Mouse (Mus musculus) embryonic facial prominence, embryonic 14.5 days (tissue): Measurements from ENCODE around the gene Ptrh2. TPM values are rescaled to one million over a fixed set of nuclear protein-coding genes. Genes with fewer than 3 reads are reported as not detected.

ENCODE experiments used
- ATAC-seq: fragments of 200-750 bp; cut with Nextera tagmentation; 2 replicates; pipeline ENCODE4 v1.8.0; 2017; ENCODE audit warnings: low read depth, moderate number of reproducible peaks, moderate TSS enrichment
- DNase-seq: peaks from one replicate; pipeline ENCODE4 v3.0.0-alpha.2; 2015; ENCODE audit warnings: low spot score
- H3K27ac ChIP-seq: fragments of 300-500 bp; sonication (generic); replicated peaks from 2 replicates; pipeline ENCODE4 v1.5.1; 2014; ENCODE audit warnings: low read depth, mild to moderate bottlenecking, low read length, moderate library complexity
- H3K27me3 ChIP-seq: fragments of 300-500 bp; sonication (generic); replicated peaks from 2 replicates; pipeline ENCODE4 v1.6.1; 2014; ENCODE audit warnings: low read length; ENCODE audit not compliant: control insufficient read depth, insufficient read depth
- H3K36me3 ChIP-seq: fragments of 300-500 bp; sonication (generic); 2 replicates; pipeline ENCODE4 v1.6.1; 2014; ENCODE audit warnings: low read length, mixed read lengths; ENCODE audit not compliant: control insufficient read depth, insufficient read depth
- H3K4me1 ChIP-seq: fragments of 300-500 bp; sonication (generic); 2 replicates; pipeline ENCODE4 v1.6.1; 2014; ENCODE audit warnings: antibody characterized with exemption, low read length; ENCODE audit not compliant: control insufficient read depth, insufficient read depth
- H3K4me2 ChIP-seq: fragments of 300-500 bp; sonication (generic); 2 replicates; pipeline ENCODE4 v1.6.1; 2014; ENCODE audit warnings: low read depth, mild to moderate bottlenecking, low read length, moderate library complexity, mixed read lengths
- H3K4me3 ChIP-seq: fragments of 300-500 bp; sonication (generic); 2 replicates; pipeline ENCODE4 v1.5.1; 2014; ENCODE audit warnings: low read depth, mild to moderate bottlenecking, low read length
- H3K9ac ChIP-seq: fragments of 300-500 bp; sonication (generic); 2 replicates; pipeline ENCODE4 v1.6.1; 2014; ENCODE audit warnings: low read depth, mild to moderate bottlenecking, low read length, moderate library complexity, mixed read lengths
- H3K9me3 ChIP-seq: fragments of 300-500 bp; sonication (generic); 2 replicates; pipeline ENCODE4 v1.6.1; 2016; ENCODE audit warnings: low read length; ENCODE audit not compliant: control insufficient read depth
- WGBS: fragments of 180-500 bp; shearing (Covaris S2); extraction: QIAGEN DNeasy Blood & Tissue Kit; methylation state at CpG from one replicate; pipeline ENCODE4 v1.1.7; 2014; 5-methylcytosine and 5-hydroxymethylcytosine counted together
- polyA plus RNA-seq: library from polyadenylated mRNA; unstranded; fragments of >200 nt; fragmentation: Nextera tagmentation; extraction: Ambion mirVana; gene quantifications from 2 replicates; pipeline ENCODE4 v1.2.1, GENCODE M21; 2014

Gene Ptrh2
- polyA plus RNA-seq: 25.9 and 26.9 TPM in 2 replicates

DNA sequence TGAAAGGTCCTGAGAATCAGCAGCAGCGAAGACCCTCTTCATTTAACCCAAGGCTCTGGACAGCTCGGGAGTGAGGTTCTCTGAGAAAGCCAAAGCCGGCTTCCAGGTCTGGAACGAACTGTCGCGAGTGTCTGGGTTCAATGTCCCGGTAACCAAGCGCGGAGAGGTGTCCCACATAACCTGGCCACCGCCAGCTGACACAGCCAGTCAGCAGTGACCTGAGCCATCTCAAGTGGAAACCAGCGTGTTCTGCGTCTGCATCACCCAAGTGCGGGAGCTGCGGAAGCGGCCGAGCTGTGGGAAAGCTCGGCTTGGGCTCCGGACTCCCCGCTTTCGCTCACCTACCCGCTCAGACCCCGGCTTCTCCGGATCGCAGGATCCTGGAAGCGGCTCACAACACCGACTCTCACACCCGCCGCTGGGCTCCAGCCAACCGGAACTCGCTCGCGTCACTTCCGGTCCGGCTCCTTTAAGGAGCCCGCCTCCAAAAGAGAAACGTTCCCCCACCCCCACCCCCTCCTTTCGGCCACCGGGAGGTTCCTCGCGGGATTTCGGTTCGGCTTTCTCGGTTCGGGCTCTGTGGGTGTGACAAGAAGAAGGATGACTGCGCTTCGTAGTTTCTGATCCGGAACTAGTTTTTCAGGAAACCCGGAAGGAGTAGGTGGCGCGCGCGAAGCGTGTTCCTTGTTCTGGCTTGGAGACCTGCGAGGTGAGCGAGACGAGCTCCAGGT is at the start of gene Ptrh2, which contains the start of gene Vmp1:
Gene Ptrh2 (plus strand): TSS at position 591 of the 731 bp plus-strand sequence.
Gene Vmp1 (minus strand): TSS at position 442 of the 731 bp plus-strand sequence.
- peak; percentile 93 for ATAC-seq
- peak within 1 kb of the TSS; percentile 89 for H3K27ac ChIP-seq

GRCm38 (mm10) chr11:86634396-86634795 is 49.4 kb upstream of the Ptrh2 start:
- ATAC-seq (no peak), DNase-seq (no peak)
- H3K9ac ChIP-seq: no peak overlapping the region
- H3K9me3 ChIP-seq: no peaks in the 10 kb centered on the region
- WGBS: 93% methylated on average over 6 of the region's 6 CpGs
- peaks cover 18% of the 10 kb centered on the region; the same call in 1 of the 2 replicates for H3K36me3 ChIP-seq
- no peak overlapping the region for H3K4me2 ChIP-seq
- no peaks in the 10 kb centered on the region for H3K27me3 ChIP-seq
- no peak overlapping the region for H3K27ac ChIP-seq
- H3K4me3 ChIP-seq: no peak overlapping the region
- no peaks in the 10 kb centered on the region for H3K4me1 ChIP-seq

More for the DNA sequence above, at the start of gene Ptrh2, which contains the start of gene Vmp1:
- Histone ChIP-seq H3K4me2 (peak within 1 kb of the TSS; percentile 71), H3K27me3 (no peaks in the 10 kb centered on the region), H3K9me3 (no peaks in the 10 kb centered on the region), H3K9ac (peak within 1 kb of the TSS; percentile 90), H3K36me3 (peaks cover 11% of the 10 kb centered on the region), H3K4me3 (peak within 1 kb of the TSS; percentile 84), H3K4me1 (peaks cover 23% of the 10 kb centered on the region)
- DNase-seq: peak; percentile 97
- WGBS: under 1% methylated on average over 45 of the region's 56 CpGs

DNA sequence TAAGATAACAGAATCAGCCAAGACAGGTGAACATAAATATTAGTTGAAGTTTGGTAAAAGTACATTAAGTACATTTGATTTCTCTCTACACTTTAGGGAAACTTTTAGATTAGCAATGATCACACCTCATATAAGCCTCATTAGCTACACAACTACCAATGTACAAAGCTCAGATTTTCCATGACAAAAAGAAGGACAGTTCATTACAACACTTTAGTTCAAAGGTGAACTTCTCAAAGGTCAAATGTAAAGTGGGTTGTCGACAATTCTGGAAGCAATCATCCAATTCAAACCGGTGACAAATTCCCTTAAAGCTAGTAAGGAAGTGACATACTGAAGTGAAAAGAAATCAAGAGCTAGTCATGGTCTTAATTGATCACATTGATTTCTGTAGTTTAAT is 46.1 kb upstream of the Ptrh2 start:
- no peaks in the 10 kb centered on the region for H3K9me3 ChIP-seq
- peaks cover 17% of the 10 kb centered on the region; the same call in 1 of the 2 replicates for H3K36me3 ChIP-seq
- H3K27me3 ChIP-seq: no peaks in the 10 kb centered on the region
- H3K4me2 ChIP-seq: no peak overlapping the region
- no peak overlapping the region for H3K9ac ChIP-seq
- no peaks in the 10 kb centered on the region for H3K4me1 ChIP-seq
- no peak overlapping the region for H3K27ac ChIP-seq
- no peak for DNase-seq
- 52% methylated on average over 2 of the region's 2 CpGs for WGBS
- ATAC-seq: no peak
- no peak overlapping the region for H3K4me3 ChIP-seq

DNA sequence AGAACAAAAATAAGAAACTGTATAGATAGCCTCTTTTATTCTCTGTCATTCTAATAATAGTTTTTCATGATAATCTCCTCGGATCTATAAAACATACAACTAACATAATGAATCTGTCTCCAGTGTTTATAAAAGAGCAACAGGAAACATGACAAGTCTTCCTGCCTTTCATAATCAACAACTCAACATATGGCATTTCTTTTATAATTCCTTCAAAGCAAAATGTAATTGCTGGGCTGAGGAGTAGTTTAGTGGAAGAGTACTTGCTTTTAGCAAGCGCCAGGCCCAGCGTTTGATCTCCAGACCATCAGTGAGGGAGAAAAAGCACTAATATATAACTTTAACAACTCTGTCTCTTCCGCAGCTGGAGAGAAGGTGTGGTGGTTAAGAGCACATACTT is 42.1 kb upstream of the Ptrh2 start:
- Histone ChIP-seq H3K4me2 (no peak overlapping the region), H3K9ac (no peak overlapping the region), H3K9me3 (no peaks in the 10 kb centered on the region), H3K27me3 (no peaks in the 10 kb centered on the region), H3K4me1 (no peaks in the 10 kb centered on the region), H3K4me3 (no peak overlapping the region), H3K27ac (no peak overlapping the region), H3K36me3 (0 out of 2 replicates have a peak, but pooled peaks cover 6% of the 10 kb centered on the region)
- ATAC-seq: no peak
- 77% methylated on average over 4 of the region's 4 CpGs for WGBS
- DNase-seq: no peak

DNA sequence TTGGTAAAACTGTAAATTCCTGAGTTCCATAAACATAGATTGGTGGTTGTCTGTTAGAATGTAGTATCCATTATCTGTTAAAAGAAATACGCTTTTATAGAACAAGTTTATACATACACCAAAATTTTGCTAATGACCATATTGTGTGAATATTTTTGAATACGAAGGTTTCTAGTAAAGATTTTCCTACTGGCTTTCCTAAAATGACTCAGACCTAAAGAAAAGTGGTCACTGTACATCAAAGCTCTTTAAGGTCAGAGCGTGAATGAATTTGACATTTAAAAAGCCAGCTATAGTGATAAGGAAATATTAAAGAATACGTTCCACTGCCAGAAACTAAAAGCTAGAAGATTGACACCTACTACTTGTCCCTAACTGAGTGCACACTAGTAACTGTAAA is 39.2 kb upstream of the Ptrh2 start:
- 0 out of 2 replicates have a peak, but pooled peaks cover 6% of the 10 kb centered on the region for H3K36me3 ChIP-seq
- no peaks in the 10 kb centered on the region for H3K9me3 ChIP-seq
- DNase-seq (no peak), ATAC-seq (no peak)
- no peaks in the 10 kb centered on the region for H3K27me3 ChIP-seq
- H3K9ac ChIP-seq: no peak overlapping the region
- no peak overlapping the region for H3K4me2 ChIP-seq
- no peaks in the 10 kb centered on the region for H3K4me1 ChIP-seq
- no peak overlapping the region for H3K4me3 ChIP-seq
- no peak overlapping the region for H3K27ac ChIP-seq
- WGBS: 95% methylated on average over 4 of the region's 4 CpGs

- Histone ChIP-seq H3K4me2 (no peak overlapping the region), H3K36me3 (0 out of 2 replicates have a peak, but pooled peaks cover 6% of the 10 kb centered on the region), H3K9me3 (no peaks in the 10 kb centered on the region), H3K27ac (no peak overlapping the region; the same call in 1 of the 2 replicates), H3K4me3 (no peak overlapping the region), H3K4me1 (no peaks in the 10 kb centered on the region), H3K9ac (no peak overlapping the region), H3K27me3 (no peaks in the 10 kb centered on the region)
- 58% methylated on average over 7 of the region's 7 CpGs for WGBS
- ATAC-seq (0 out of 2 replicates have a peak, but pooled peaks have one; percentile 12), DNase-seq (peak; percentile 29)
Observed at GRCm38 (mm10) chr11:86646136-86646834, 37.5 kb upstream of the Ptrh2 start.

- H3K4me2 ChIP-seq: no peak overlapping the region
- no peak overlapping the region for H3K27ac ChIP-seq
- no peak for DNase-seq
- H3K4me1 ChIP-seq: no peaks in the 10 kb centered on the region
- no peak overlapping the region for H3K9ac ChIP-seq
- no peaks in the 10 kb centered on the region for H3K9me3 ChIP-seq
- H3K27me3 ChIP-seq: no peaks in the 10 kb centered on the region
- no peak for ATAC-seq
- WGBS: 85% methylated on average over 3 of the region's 3 CpGs
- H3K4me3 ChIP-seq: no peak overlapping the region
- 0 out of 2 replicates have a peak, but pooled peaks cover 3% of the 10 kb centered on the region for H3K36me3 ChIP-seq
Observed at GRCm38 (mm10) chr11:86646885-86647459, 36.8 kb upstream of the Ptrh2 start.

DNA sequence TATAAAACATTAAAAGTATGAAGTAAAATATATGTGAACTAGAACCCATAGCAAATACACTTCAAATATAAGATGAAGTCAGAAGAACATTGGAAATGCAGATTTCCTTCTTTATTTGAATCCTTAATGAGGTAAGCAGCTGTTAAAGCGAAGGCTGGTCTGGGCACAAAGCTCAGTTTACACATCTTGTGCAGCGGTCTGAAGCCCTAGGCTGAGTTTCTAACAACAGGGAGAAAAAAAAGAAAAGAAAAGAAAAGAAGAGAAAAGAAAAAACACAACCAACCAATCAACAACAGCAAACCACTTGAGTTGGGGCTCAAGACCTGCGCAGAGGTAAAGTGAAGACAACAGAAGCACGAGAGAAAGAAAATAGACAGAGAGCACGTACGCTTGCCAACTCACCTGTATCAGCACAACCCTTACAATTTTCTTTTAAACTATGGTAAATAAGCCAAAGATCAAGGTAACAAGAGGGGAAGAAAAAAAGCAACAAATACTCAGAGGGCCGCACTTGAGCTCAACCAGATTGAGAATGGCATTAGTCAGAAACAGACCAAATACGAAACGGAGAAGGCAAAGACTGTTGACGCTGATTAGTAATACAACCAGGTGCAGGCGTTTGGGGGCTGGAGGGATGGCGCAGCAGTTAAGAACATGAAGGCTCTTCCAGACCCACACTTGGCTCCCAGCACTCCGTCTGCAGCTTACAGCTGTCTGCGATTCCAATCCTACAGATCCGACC is 35.9 kb upstream of the Ptrh2 start:
- Histone ChIP-seq H3K9ac (no peak overlapping the region), H3K27me3 (no peaks in the 10 kb centered on the region), H3K9me3 (no peaks in the 10 kb centered on the region), H3K4me3 (no peak overlapping the region), H3K4me1 (no peaks in the 10 kb centered on the region), H3K4me2 (no peak overlapping the region), H3K27ac (peak overlapping the region; percentile 48), H3K36me3 (0 out of 2 replicates have a peak, but pooled peaks cover 3% of the 10 kb centered on the region)
- 62% methylated on average over 15 of the region's 15 CpGs for WGBS
- no peak for ATAC-seq
- DNase-seq: peak; percentile 30
